Mouse (Mus musculus) brain, embryonic 14.5 days (tissue): Measurements from ENCODE around the gene 2210017I01Rik.

Source experiments
- CTCF ChIP-seq: fragments of 200-500 bp; IDR thresholded peaks from 2 replicates; pipeline ENCODE4 v1.5.1; 2012; ENCODE audit warnings: inconsistent platforms, mild to moderate bottlenecking, moderate library complexity, borderline replicate concordance; ENCODE audit not compliant: insufficient read depth, insufficient read length; ENCODE audit errors: extremely low read depth
- POLR2A ChIP-seq: fragments of 200-500 bp; IDR thresholded peaks from 2 replicates; pipeline ENCODE4 v1.6.1; 2012; ENCODE audit warnings: mild to moderate bottlenecking, inconsistent platforms, borderline replicate concordance; ENCODE audit not compliant: poor library complexity, insufficient read depth, insufficient read length, severe bottlenecking; ENCODE audit errors: extremely low read depth

- TF ChIP-seq CTCF = no peak
- no peak for TF ChIP-seq POLR2A
These were observed 22.2 kb downstream of the 2210017I01Rik start for GRCm38 (mm10) chr3:92585055-92585454.
